Mouse (Mus musculus): ENCODE data around the gene Slc25a45. TPM values are rescaled to one million over a fixed set of nuclear protein-coding genes. Genes with fewer than 3 reads are reported as not detected.

Slc25a45 gene
- polyA plus RNA-seq, 1 experiment from 2014 or later: 9.1 TPM

- Histone ChIP-seq H3K9ac (replicated peaks) (no peak overlapping the region), H3K4me3 (ENCODE audit: low read depth, low read length) (no peak overlapping the region), H3K27me3 (ENCODE audit: insufficient read depth, low read length) (peaks cover 6% of the 10 kb centered on the region), H3K36me3 (replicated peaks; ENCODE audit: insufficient read depth, low read length) (peaks cover 8% of the 10 kb centered on the region; the same call in 1 of the 2 replicates), H3K4me2 (ENCODE audit: low read depth, low read length) (0 out of 2 replicates have a peak overlapping the region, but pooled peaks have one; percentile 9), H3K4me1 (ENCODE audit: insufficient read depth) (peaks cover 27% of the 10 kb centered on the region), H3K27ac (ENCODE audit: low read depth) (no peak overlapping the region), H3K9me3 (ENCODE audit: low read length) (no peaks in the 10 kb centered on the region)
- DNase-seq (no peak), ATAC-seq (peak; percentile 62)
- WGBS (ENCODE audit: insufficient replicate concordance): 75% methylated on average over 1 of the region's 1 CpGs
- TF ChIP-seq EP300 (IDR thresholded peaks at IDR 0.05; ENCODE audit: low read depth) (peak; percentile 78; the same call in 1 of the 2 replicates), CTCF (IDR thresholded peaks at IDR 0.05; ENCODE audit: low read depth) (no peak)
Observed at GRCm38 (mm10) chr19:5883935-5884334, 6.3 kb downstream of the Slc25a45 start.

GRCm38 (mm10) chr19:5885838-5886237 is 8.2 kb downstream of the Slc25a45 start:
- Histone ChIP-seq H3K27me3 (ENCODE audit: insufficient read depth, low read length) (peaks cover 6% of the 10 kb centered on the region), H3K4me1 (ENCODE audit: insufficient read depth) (peaks cover 20% of the 10 kb centered on the region), H3K9ac (replicated peaks) (no peak overlapping the region), H3K36me3 (replicated peaks; ENCODE audit: insufficient read depth, low read length) (peaks cover 1% of the 10 kb centered on the region; the same call in 1 of the 2 replicates), H3K9me3 (ENCODE audit: low read length) (no peaks in the 10 kb centered on the region), H3K4me2 (ENCODE audit: low read depth, low read length) (no peak overlapping the region), H3K4me3 (ENCODE audit: low read depth, low read length) (no peak overlapping the region), H3K27ac (ENCODE audit: low read depth) (no peak overlapping the region)
- no peak for TF ChIP-seq EP300 (IDR thresholded peaks at IDR 0.05; ENCODE audit: low read depth)
- TF ChIP-seq CTCF (IDR thresholded peaks at IDR 0.05; ENCODE audit: low read depth): peak; percentile 74
- ATAC-seq (no peak), DNase-seq (no peak)
- WGBS (ENCODE audit: insufficient replicate concordance): 66% methylated on average over 4 of the region's 4 CpGs

- Histone ChIP-seq H3K9me3 (ENCODE audit: low read length) (no peaks in the 10 kb centered on the region), H3K9ac (replicated peaks) (no peak overlapping the region), H3K4me1 (ENCODE audit: insufficient read depth) (peaks cover 16% of the 10 kb centered on the region), H3K36me3 (replicated peaks; ENCODE audit: insufficient read depth, low read length) (no peaks in the 10 kb centered on the region), H3K4me2 (ENCODE audit: low read depth, low read length) (no peak overlapping the region), H3K27ac (ENCODE audit: low read depth) (no peak overlapping the region), H3K4me3 (ENCODE audit: low read depth, low read length) (no peak overlapping the region), H3K27me3 (ENCODE audit: insufficient read depth, low read length) (peaks cover 11% of the 10 kb centered on the region)
- TF ChIP-seq EP300 (IDR thresholded peaks at IDR 0.05; ENCODE audit: low read depth): no peak
- no peak for TF ChIP-seq CTCF (IDR thresholded peaks at IDR 0.05; ENCODE audit: low read depth)
- 51% methylated on average over 3 of the region's 3 CpGs for WGBS (ENCODE audit: insufficient replicate concordance)
- DNase-seq (no peak), ATAC-seq (no peak)
Observed at GRCm38 (mm10) chr19:5887234-5887815, 9.7 kb downstream of the Slc25a45 start.

- H3K27me3 ChIP-seq (ENCODE audit: insufficient read depth, low read length): peaks cover 14% of the 10 kb centered on the region
- DNase-seq: no peak
- H3K27ac ChIP-seq (ENCODE audit: low read depth): no peak overlapping the region
- ATAC-seq: peak; percentile 48
- no peak overlapping the region for H3K9ac ChIP-seq (replicated peaks)
- H3K36me3 ChIP-seq (replicated peaks; ENCODE audit: insufficient read depth, low read length): no peaks in the 10 kb centered on the region
- H3K9me3 ChIP-seq (ENCODE audit: low read length): no peaks in the 10 kb centered on the region
- no peak overlapping the region for H3K4me2 ChIP-seq (ENCODE audit: low read depth, low read length)
- peaks cover 22% of the 10 kb centered on the region for H3K4me1 ChIP-seq (ENCODE audit: insufficient read depth)
- no peak overlapping the region for H3K4me3 ChIP-seq (ENCODE audit: low read depth, low read length)
- TF ChIP-seq EP300 (IDR thresholded peaks at IDR 0.05; ENCODE audit: low read depth): no peak
- TF ChIP-seq CTCF (IDR thresholded peaks at IDR 0.05; ENCODE audit: low read depth): no peak
- WGBS (ENCODE audit: insufficient replicate concordance): 55% methylated on average over 4 of the region's 4 CpGs
Observed at GRCm38 (mm10) chr19:5889211-5889610, 11.6 kb downstream of the Slc25a45 start.

GRCm38 (mm10) chr19:5891521-5892258 is 14.1 kb downstream of the Slc25a45 start:
- 89% methylated on average over 12 of the region's 12 CpGs for WGBS (ENCODE audit: insufficient replicate concordance)
- no peak overlapping the region for H3K9ac ChIP-seq (replicated peaks)
- H3K4me2 ChIP-seq (ENCODE audit: low read depth, low read length): no peak overlapping the region
- no peak overlapping the region for H3K4me3 ChIP-seq (ENCODE audit: low read depth, low read length)
- TF ChIP-seq CTCF (IDR thresholded peaks at IDR 0.05; ENCODE audit: low read depth) (no peak), EP300 (IDR thresholded peaks at IDR 0.05; ENCODE audit: low read depth) (no peak)
- no peaks in the 10 kb centered on the region for H3K9me3 ChIP-seq (ENCODE audit: low read length)
- peaks cover 21% of the 10 kb centered on the region for H3K4me1 ChIP-seq (ENCODE audit: insufficient read depth)
- peaks cover 4% of the 10 kb centered on the region for H3K36me3 ChIP-seq (replicated peaks; ENCODE audit: insufficient read depth, low read length)
- ATAC-seq (no peak), DNase-seq (no peak)
- no peak overlapping the region for H3K27ac ChIP-seq (ENCODE audit: low read depth)
- H3K27me3 ChIP-seq (ENCODE audit: insufficient read depth, low read length): peaks cover 9% of the 10 kb centered on the region

- Histone ChIP-seq H3K27me3 (ENCODE audit: insufficient read depth, low read length) (peaks cover 9% of the 10 kb centered on the region), H3K36me3 (replicated peaks; ENCODE audit: insufficient read depth, low read length) (peaks cover 6% of the 10 kb centered on the region), H3K9me3 (ENCODE audit: low read length) (no peaks in the 10 kb centered on the region), H3K4me1 (ENCODE audit: insufficient read depth) (peaks cover 17% of the 10 kb centered on the region), H3K4me2 (ENCODE audit: low read depth, low read length) (no peak overlapping the region), H3K9ac (replicated peaks) (no peak overlapping the region), H3K4me3 (ENCODE audit: low read depth, low read length) (no peak overlapping the region), H3K27ac (ENCODE audit: low read depth) (no peak overlapping the region)
- 90% methylated on average over 7 of the region's 7 CpGs for WGBS (ENCODE audit: insufficient replicate concordance)
- ATAC-seq (no peak), DNase-seq (no peak)
- TF ChIP-seq EP300 (IDR thresholded peaks at IDR 0.05; ENCODE audit: low read depth) (no peak), CTCF (IDR thresholded peaks at IDR 0.05; ENCODE audit: low read depth) (no peak)
Observed at GRCm38 (mm10) chr19:5892262-5892661, 14.7 kb downstream of the Slc25a45 start.

All from liver, postnatal 0 days (tissue).